Mouse (Mus musculus) liver, adult 2 months (tissue): ENCODE measurements around the gene Txk. TPM values are rescaled to one million over a fixed set of nuclear protein-coding genes. Genes with fewer than 3 reads are reported as not detected.

Experiments
- DNase-seq: peaks from one replicate; pipeline ENCODE4 v3.0.0-alpha.2; 2011; ENCODE audit warnings: low read depth, low spot score; ENCODE audit errors: extremely low read depth
- H3K27ac ChIP-seq: fragments of 200-500 bp; replicated peaks from 2 replicates; pipeline ENCODE4 v1.5.1; 2012; ENCODE audit warnings: low read depth, mild to moderate bottlenecking, control low read depth, inconsistent platforms, low read length; ENCODE audit not compliant: insufficient read depth
- H3K27me3 ChIP-seq: fragments of 200-500 bp; 2 replicates; pipeline ENCODE4 v1.6.1; 2012; ENCODE audit warnings: mild to moderate bottlenecking, moderate library complexity, low read length, inconsistent platforms; ENCODE audit not compliant: control insufficient read depth, insufficient read depth
- H3K36me3 ChIP-seq: fragments of 200-500 bp; 2 replicates; pipeline ENCODE4 v1.6.1; 2012; ENCODE audit warnings: low read length, inconsistent platforms; ENCODE audit not compliant: control insufficient read depth, insufficient read depth
- H3K4me1 ChIP-seq: fragments of 200-500 bp; 2 replicates; pipeline ENCODE4 v1.6.1; 2011; ENCODE audit warnings: low read length; ENCODE audit not compliant: control insufficient read depth, insufficient read depth
- H3K4me3 ChIP-seq: fragments of 200-500 bp; 2 replicates; pipeline ENCODE4 v1.5.1; 2011; ENCODE audit warnings: low read depth, mild to moderate bottlenecking, control low read depth, low read length, moderate library complexity; ENCODE audit not compliant: insufficient read depth
- H3K79me2 ChIP-seq: fragments of 200-500 bp; 2 replicates; pipeline ENCODE4 v1.6.1; 2012; ENCODE audit warnings: inconsistent platforms, mild to moderate bottlenecking, low read length, moderate library complexity; ENCODE audit not compliant: control insufficient read depth, insufficient read depth
- H3K9ac ChIP-seq: fragments of 200-500 bp; 2 replicates; pipeline ENCODE4 v1.6.1; 2012; ENCODE audit warnings: low read depth, mild to moderate bottlenecking, control low read depth, inconsistent platforms, low read length
- CTCF ChIP-seq: fragments of 200-500 bp; IDR thresholded peaks from 2 replicates; pipeline ENCODE4 v1.5.1; 2011; ENCODE audit warnings: low read depth, low read length, control low read depth
- POLR2A ChIP-seq: fragments of 200-500 bp; IDR thresholded peaks from 2 replicates; pipeline ENCODE4 v1.6.1; 2011; ENCODE audit warnings: low read length, control low read depth; ENCODE audit not compliant: insufficient read depth; ENCODE audit errors: extremely low read depth
- WGBS: fragments of 180-500 bp; shearing (Covaris S2); methylation state at CpG from one replicate; pipeline ENCODE4 v1.1.7; 2018; 5-methylcytosine and 5-hydroxymethylcytosine counted together
- polyA plus RNA-seq: library from polyadenylated mRNA; depleted of rRNA; stranded (reverse); fragments of >200 nt; gene quantifications from 2 replicates; pipeline ENCODE4 v1.2.3, GENCODE M21; 2012
- total RNA-seq: library from RNA; depleted of rRNA; stranded (reverse); fragments of >200 nt; gene quantifications from 2 replicates; pipeline ENCODE4 v1.2.3, GENCODE M21; 2014

Gene Txk
- total and polyA plus RNA-seq, 2 experiments: 0.15 to 0.46 TPM

DNA sequence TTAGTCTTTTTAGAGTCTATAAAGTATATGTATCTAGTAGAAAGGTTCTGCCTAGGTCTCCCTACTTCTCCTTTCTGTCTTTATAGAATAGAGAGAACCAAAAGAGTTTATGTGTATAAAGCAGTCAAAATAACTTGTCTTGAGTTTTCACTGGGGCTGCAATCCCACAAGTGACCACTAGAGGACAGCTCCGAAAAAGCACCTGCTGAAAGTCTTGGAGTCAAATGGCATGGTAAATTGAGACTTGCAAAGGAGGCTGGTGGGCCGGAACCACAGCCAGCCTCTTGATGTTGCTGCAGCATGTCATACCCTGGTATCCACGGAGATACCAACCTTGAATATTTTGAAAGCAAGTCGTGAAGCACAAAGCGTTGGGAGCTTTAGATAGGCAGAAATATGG lies 87.3 kb downstream of the Txk start:
- no peak overlapping the region for H3K27ac ChIP-seq

DNA sequence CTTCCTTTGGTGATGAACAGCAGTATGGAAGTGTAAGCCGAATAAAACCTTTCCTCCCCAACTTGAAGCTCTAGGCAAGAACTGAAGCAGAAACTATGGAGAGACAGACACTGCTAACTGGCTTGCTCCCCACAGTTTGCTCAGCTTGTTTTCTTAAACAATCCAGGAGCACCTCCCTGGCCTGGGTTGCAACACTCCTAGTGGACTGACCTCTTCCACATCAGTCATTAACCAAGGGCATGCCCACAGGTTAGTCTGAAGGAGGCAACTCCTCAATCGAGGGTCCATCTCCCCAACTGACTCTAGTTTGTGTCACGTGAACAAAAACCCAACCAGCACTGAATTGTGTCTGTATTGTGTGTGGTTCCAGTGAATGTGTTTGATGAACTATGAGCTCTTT lies 87.7 kb downstream of the Txk start:
- no peak overlapping the region for H3K27ac ChIP-seq
- DNase-seq: peak; percentile 92
- H3K36me3 ChIP-seq: no peaks in the 10 kb centered on the region
- no peak overlapping the region for H3K9ac ChIP-seq
- peaks cover 4% of the 10 kb centered on the region; the same call in 1 of the 2 replicates for H3K4me1 ChIP-seq
- 16% methylated on average over 3 of the region's 3 CpGs for WGBS
- H3K4me3 ChIP-seq: no peak overlapping the region
- no peaks in the 10 kb centered on the region for H3K79me2 ChIP-seq
- TF ChIP-seq CTCF (no peak), POLR2A (no peak)
- no peaks in the 10 kb centered on the region for H3K27me3 ChIP-seq

More for the DNA sequence above, 87.3 kb downstream of the Txk start:
- Histone ChIP-seq H3K9ac (no peak overlapping the region), H3K4me3 (no peak overlapping the region), H3K4me1 (peaks cover 4% of the 10 kb centered on the region; the same call in 1 of the 2 replicates), H3K79me2 (no peaks in the 10 kb centered on the region), H3K27me3 (no peaks in the 10 kb centered on the region), H3K36me3 (no peaks in the 10 kb centered on the region)
- 30% methylated on average over 5 of the region's 5 CpGs for WGBS
- TF ChIP-seq CTCF (peak; percentile 65), POLR2A (no peak)
- no peak for DNase-seq

GRCm38 (mm10) chr5:72664126-72664525 lies 88.5 kb downstream of the Txk start:
- no peak overlapping the region for H3K27ac ChIP-seq
- no peaks in the 10 kb centered on the region for H3K79me2 ChIP-seq

GRCm38 (mm10) chr5:72661051-72661781 lies 91.4 kb downstream of the Txk start:
- no peaks in the 10 kb centered on the region for H3K27me3 ChIP-seq
- DNase-seq: no peak
- H3K4me3 ChIP-seq: no peak overlapping the region
- TF ChIP-seq CTCF (no peak), POLR2A (no peak)
- no peaks in the 10 kb centered on the region for H3K36me3 ChIP-seq
- 71% methylated on average over 6 of the region's 6 CpGs for WGBS
- no peak overlapping the region for H3K9ac ChIP-seq
- no peaks in the 10 kb centered on the region for H3K79me2 ChIP-seq
- peaks cover 4% of the 10 kb centered on the region; the same call in 1 of the 2 replicates for H3K4me1 ChIP-seq
- no peak overlapping the region for H3K27ac ChIP-seq

More at GRCm38 (mm10) chr5:72664126-72664525, 88.5 kb downstream of the Txk start:
- Histone ChIP-seq H3K27me3 (no peaks in the 10 kb centered on the region), H3K36me3 (no peaks in the 10 kb centered on the region), H3K4me3 (no peak overlapping the region), H3K9ac (no peak overlapping the region), H3K4me1 (peaks cover 4% of the 10 kb centered on the region; the same call in 1 of the 2 replicates)
- 82% methylated on average over 5 of the region's 5 CpGs for WGBS
- DNase-seq: no peak
- no peak for TF ChIP-seq POLR2A
- no peak for TF ChIP-seq CTCF

DNA sequence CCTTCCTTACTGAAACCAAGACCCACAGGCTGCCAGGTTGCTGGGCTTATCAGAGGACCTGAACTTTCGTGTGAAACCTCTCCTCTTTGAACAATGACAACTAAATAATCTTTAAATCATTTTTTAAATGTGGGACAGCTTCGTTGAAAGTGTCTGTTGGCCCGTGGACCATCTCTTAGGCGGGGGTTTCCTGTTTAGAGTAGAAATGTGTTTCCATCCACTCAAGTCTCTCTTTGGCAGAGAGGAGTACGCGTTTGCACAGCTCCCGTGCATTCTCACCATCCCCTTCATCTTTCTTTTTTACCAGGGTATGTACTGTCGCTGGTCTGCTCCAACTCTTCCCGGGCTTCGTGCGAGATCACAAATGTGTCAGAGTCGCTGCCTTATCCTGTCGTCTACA lies 94.2 kb downstream of the Txk start:
- DNase-seq: no peak
- Histone ChIP-seq H3K9ac (no peak overlapping the region), H3K27ac (no peak overlapping the region), H3K4me3 (no peak overlapping the region), H3K27me3 (no peaks in the 10 kb centered on the region), H3K4me1 (peaks cover 5% of the 10 kb centered on the region), H3K36me3 (no peaks in the 10 kb centered on the region), H3K79me2 (no peaks in the 10 kb centered on the region)
- 90% methylated on average over 13 of the region's 13 CpGs for WGBS
- no peak for TF ChIP-seq CTCF
- TF ChIP-seq POLR2A: no peak

GRCm38 (mm10) chr5:72656270-72656791 lies 96.2 kb downstream of the Txk start:
- TF ChIP-seq POLR2A (no peak), CTCF (no peak)
- Histone ChIP-seq H3K4me3 (no peak overlapping the region), H3K79me2 (no peaks in the 10 kb centered on the region), H3K36me3 (no peaks in the 10 kb centered on the region), H3K27ac (no peak overlapping the region), H3K4me1 (peaks cover 13% of the 10 kb centered on the region), H3K27me3 (no peaks in the 10 kb centered on the region), H3K9ac (no peak overlapping the region)
- WGBS: 58% methylated on average over 7 of the region's 7 CpGs
- DNase-seq: no peak
